Mouse (Mus musculus) monocyte, adult 2 months (primary cell): ENCODE data around the gene Actn4.
"Not testable (repeated sequence)": the region's sequence is repeated elsewhere in the genome, so short reads cannot be mapped to it uniquely, and the experiment has no call there.

Experiments used
- DNase-seq, 2 experiments: peaks; one replicate each; pipeline ENCODE4 v3.0.0; 2022; ENCODE audit warnings: low spot score in 2 of 2, low read depth in 1 of 2

The Actn4 gene

DNA sequence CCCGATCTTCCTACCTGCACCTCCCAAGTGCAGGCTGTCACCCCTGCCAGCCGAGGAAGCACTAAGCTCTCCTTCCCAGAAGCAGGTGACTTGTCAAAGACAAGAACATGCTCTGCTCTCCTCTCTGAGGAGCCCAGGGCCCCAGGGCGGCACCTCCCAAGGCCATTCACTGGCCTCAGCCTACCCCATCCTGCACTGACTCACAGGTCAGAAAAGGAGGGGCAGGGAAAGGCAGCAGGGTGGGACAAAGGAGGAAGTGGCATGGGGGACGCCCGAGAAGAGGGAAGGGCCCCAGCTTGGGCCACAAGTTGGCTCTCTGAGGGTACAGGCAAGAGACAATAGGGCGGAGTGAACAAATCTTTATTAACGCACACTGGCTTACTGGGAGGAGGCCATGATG is 8.9 kb upstream of the Actn4 start:
- DNase-seq: no peak

DNA sequence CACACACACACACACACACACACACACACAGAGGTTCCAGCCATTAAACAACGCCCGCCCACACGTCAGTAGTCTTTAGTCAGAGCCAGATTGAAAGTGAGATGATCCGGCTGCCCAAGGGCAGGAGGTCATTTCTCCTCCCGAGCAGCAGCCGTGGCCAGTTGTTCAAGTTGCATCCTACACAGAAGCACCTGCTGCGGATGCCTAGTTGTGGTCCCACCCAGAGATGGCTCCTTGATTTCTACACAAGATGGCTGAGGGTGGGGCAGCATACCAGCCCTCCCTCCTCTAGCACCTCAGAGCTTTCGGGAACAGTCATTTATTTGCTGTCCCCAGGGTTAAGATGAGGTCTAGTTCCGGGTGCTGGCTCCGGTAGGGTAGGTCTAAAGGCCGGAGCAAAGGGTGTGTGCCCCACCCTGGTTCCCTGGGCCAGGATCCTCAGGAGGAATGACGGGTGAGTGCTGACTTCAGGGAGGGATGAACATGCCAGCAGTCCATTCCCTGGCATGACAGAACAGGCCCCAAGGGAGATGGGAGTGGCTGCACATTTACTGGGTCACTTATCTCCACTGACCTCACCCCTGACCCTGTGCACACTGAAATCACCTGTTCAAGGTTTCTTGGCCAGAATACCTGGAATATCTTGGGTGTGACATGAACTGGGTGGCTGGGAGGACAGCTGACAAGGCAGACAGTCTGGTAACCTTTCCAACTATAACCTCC is 7.7 kb upstream of the Actn4 start:
- no peak for DNase-seq

DNA sequence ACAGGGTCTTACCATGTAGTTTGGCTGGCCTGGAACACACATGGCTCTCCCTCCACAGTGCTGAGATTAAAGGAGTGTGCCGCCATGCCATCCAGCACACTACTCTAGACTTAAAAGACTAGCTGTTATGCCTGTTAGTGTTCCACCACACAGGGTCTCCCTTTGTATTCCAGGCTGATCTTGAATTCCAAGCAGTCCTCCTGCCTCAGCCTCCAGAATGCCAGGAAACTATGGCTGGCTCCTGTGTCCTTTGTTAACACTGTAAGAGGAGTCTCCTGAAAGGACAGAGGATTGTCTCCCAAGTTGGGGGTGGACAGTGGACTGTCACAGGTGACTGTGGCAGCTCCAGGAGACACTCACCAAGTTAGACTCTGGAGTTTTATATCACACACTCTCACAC is 7.1 kb upstream of the Actn4 start:
- DNase-seq: no peak

DNA sequence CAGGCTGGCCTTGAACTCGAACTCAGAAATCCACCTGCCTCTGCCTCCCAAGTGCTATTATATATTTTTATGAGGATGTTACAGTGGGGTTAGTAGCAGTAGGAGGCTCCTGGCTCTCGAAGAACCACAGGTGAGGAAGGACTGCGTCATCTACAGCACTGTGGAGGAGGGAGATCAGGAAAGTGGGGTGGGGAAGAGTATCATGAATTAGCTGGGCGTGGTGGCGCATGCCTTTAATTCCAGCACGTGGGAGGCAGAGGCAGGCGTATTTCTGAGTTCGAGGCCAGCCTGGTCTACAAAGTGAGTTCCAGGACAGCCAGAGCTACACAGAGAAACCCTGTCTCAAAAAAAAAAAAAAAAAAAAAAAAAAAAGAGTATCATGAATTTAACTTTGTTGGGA is 6.0 kb upstream of the Actn4 start:
- DNase-seq: not testable (repeated sequence)

DNA sequence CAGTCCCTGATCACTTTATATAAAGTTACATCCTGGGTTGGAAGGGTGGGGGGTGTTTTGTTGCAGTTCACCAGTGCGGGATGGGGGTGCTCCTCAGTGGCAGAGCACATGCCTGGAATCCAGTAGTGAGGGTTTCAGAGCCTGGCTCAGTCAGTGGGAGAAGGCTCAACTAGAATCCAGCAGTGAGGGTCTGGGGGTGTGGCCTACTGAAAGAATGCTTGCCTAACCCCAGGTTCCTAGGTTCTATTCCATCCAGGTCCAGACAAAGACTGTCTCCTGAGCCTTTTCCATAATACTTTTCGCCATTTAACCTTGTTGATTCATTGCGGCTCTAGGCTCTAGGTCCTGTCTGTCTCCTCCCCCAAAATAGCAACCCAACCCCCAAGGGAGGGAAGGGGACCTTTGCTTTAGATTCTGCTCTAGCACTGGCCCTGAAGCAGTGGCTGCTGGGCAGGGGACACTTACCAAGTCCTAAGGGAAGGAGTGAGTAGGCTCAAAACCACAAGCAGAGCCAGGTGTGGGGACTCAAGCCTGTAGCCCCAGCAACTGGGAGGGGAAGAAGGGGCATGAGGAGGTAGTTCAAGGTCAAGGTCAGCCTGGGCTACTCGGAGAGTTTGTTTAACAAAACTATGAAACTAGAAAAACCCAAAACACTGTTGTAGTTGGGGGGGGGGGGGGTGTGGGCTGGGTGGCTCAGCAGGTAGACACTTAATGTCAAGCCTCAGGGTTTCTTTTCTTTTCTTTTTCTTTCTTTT is 4.8 kb upstream of the Actn4 start:
- DNase-seq: no peak

DNA sequence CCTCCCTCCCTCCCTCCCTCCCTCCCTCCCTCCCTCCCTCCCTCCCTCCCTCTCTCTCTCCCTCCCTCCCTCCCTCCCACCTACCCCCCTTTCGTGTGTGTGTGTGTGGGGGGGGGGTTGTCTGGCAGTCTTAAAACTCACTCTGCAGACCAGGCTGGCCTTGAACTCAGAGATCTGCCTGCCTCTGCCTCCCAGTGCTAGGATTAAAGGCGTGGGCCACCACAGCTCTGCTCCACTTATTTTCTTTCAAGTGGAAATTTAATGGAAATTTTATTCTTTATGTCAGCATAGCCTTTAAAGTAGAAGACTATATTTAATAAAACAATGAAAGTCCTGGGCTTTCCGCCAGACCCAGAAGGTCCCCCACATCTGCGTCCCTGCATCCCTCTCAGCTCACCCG is 4.0 kb upstream of the Actn4 start:
- no peak for DNase-seq

DNA sequence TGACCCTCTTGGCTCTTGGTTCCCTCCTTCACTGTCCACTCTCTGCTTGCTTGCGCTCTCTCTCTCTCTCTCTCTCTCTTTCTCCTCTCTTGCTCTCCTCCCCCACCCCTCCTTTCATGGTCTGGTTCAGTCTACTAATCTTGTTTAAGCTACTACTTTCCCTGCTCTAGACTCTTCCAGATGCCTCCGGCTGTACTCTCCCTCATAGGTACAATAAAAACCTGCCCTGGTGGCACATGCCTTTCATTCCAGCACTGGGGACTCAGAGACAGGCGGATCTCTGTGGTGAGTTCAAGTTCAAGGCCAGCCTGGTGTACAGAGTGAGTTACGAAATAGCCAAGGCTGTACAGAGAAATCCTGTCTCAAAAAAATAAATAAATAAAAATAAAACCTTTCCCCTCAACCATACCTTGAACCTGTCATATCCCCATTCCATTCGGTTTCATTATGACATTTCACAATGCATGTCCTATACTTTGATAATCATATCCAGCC is 3.3 kb upstream of the Actn4 start:
- no peak for DNase-seq

DNA sequence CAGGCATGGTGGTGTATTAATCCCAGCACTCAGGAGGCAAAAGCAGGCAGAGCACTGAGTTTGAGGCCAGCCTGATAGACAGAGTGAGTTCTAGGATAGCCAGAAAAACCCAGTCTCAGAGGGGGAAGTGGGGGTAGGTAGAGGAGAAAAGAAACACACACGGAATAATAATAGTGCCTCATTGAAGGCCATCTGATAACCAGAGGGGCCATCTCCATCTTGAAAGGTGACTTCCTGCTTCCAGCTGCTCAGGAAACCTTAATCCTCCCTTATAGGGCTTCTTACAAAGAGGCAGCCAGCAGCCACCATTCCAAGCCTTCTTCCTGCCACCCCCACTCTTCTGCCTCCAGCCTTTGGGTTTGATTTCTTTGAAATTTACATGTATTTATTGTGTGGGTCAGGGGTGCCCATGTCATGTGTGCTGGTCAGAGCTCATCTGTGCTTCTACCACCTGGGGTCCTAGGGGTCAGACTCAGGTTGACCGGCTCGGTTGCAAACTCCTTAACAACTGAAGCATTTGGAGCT is 1.3 kb upstream of the Actn4 start:
- no peak for DNase-seq

DNA sequence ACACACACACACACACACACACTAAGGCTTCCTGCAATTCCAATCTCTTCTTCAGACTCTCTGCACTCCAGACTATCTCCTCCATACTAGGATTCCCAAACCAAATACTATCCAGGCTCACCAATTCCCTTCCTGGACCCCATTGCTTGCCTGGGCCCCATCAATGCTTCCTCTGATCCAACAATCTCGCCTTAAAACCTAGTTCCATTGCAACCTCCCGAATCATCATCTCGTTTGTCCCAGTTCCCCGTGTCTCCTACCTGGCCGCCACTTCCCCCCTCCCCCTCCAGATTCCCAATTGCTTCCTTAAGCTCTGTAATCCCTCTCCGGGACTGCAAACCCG is 585 bp downstream of the Actn4 start:
- DNase-seq: no peak

DNA sequence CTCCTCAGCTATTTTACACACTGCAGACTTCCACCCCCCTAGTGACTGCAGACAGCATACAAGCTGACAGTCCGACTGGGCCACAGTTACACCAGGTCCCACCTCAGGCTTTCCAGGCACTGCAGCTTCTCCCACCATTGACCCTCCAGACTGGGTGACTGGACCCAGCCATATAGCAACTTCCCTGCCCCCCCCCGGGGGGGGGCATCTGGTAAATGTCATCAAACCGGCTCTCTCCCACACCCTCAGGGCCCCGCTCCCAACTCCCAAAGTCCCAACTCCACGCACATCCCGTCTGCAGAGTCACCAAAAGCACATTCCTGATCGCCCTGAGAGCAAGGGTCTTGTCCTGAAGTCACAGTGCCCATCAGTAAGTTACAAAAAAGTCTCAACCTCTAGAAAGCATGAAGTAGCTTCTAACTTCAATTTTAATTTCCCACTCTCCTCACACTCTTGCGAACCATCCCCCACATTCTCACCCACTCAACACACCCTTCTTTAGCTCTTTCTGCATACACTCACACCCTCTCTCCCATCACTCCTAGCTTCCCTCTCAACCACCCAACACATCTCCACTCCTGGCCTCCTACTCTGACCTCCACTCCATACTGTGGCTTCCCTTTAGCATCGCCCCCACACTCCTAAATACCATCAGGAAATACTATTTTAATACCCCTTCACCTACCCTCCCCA is 1.6 kb downstream of the Actn4 start:
- DNase-seq: no peak

DNA sequence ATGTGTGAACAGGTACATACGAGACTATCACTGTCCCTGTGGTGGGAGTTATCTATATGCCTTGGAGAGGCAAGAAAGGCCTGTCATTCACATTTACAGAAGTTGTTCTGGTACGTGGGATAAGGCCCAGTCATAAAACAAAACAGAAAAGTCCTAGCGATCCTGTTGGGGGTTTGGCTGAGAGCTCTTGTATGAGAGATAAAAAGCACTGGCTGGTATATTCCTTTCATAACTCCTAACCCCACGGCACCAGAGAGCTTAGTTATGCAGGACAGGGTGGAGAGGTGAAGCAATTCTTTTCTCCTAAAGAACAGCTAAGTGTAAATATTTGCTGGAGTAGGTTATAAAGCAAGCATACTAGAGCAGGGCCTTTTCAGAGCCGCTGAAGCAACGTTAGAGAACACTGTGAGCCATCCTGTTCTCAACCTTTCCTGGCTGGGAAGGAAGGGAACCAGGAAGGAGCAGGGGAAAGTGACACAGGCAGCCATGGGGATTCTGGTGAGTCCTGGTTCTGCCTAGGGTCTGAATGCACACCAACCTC is 2.6 kb downstream of the Actn4 start:
- no peak for DNase-seq

DNA sequence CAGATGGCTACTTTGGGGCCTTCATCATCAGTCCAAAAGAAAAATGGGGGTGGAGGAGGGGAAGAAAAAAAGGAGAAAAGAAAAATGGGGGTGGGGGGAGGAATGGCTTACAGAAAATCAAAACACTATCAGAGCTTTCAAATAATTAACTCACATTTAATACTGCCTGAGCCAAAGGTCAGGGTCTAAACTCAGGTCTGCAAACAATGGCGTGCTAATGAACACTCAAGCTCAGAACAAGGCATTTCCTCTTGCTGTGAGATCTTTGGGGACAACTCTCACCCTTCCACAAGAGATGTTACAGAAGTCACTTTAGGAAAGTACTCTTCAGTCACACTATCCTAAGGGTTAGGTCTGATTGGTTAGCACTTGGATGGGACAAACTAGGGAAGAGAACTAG is 3.4 kb downstream of the Actn4 start:
- no peak for DNase-seq

DNA sequence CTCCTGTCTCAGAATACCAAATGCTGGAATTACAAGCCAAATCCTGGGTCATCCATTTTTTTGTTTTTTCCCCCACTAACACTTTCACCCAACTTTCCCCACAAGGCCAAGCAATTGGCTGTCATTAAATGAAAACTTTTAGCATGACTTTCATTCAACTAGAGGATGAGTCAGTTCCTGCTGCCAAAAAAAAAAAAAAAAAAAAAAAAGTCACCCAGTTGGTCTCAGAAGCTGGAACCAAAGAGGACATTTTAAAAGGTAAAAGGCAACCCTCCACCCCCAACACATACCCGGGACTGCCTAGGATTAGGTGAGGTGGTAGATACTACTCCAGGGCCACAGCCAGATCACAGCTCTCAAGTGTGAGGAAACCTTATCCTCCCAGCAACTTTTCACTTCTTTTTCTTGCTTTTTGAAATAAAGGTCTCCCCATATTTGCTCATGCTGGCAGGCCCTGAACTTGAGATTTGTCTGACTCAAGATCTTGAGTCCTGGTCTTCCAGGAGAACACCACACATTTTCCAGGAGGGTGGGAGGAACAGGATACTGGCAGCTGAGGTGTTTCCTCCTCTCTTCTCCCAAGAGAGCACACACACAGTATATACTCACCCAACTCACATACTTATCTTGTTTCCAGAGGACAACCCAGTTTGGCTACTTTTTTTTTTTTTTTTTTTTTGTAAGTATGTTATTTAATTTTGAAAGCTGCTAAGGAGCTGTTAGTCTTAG is 4.0 kb downstream of the Actn4 start:
- DNase-seq: no peak

DNA sequence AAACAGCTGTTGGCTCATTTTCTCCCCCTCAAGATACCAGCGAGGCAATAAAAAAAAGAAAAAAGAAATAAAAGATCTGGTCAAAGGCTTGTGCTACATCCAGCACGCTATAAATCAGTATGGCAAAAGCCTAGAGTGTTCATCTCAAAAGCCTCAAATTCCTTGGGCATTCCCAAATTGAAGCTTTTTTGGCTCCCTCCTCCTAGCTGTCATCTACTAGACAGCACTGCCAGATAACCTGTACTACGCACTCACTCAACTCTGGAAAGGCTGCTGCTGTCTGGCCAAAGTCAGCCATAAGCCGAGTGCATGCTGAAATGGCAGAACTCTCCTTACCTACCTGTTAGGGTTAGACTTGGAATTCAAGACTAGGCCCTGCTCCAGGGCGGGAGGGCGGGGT is 4.9 kb downstream of the Actn4 start:
- DNase-seq: no peak

DNA sequence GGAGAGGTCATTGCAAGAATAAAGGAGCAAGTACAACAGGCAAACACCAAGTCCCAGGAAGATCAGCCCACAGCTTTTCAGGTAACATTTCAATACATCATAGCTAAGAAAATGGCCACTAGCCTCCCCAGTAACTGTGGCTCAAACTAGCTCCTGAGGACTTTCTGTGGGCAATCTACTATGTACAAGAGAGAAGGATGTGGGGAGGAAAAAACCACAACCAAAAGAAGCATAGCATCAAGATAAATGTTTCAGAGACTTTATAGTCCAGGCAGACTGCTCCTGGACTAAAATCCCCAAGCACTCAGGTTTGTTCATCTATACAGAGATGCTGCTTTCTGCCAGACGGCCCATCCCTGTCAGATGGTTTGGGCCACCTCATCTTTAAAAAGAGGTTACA is 5.9 kb downstream of the Actn4 start:
- no peak for DNase-seq

DNA sequence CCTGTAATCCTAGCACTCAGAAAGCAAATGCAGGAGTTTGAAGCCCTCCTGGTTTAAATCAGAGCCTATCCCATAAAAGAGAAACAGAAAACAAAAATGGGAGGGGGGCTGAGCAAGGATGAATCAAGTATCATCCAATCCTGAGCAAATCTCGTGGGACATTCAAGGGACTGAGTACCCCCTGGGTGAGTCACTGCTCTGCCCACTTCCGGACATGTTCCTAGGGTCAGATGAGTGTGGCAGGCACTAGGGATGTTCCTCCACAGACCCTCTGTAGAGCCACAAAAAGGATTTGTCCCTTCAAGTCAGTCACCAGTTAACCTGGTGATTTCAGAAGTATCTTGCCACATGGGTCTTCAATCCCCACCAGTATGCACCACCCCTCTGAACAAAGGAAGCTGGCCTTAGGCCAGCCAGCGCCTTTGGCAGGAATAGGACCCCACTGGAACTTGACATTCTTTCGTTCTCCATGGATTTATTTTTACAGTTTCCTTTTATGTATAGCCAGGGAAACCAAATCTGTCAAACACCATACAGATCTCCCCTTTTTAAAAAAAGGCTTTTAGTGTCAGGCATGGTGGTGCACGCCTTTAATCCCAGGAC is 6.7 kb downstream of the Actn4 start:
- no peak for DNase-seq

DNA sequence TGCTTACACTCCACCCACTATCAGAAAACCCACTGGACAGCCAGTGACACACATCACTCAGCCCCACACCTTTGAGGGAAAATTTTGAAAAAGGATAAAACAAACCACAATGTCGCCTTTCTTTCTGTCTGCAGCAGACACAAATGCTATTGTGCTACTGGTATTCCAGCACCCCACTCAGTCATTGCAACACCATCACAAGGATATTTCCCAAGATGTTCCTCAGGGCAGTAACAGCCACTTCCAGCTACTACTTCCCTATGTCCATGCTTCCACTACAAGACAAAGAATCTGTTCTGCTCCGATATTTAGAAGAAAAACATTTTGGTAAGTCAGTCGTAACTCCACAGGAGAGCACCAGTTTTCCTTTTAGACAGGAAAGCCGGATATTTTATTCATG is 7.4 kb downstream of the Actn4 start:
- DNase-seq: no peak

DNA sequence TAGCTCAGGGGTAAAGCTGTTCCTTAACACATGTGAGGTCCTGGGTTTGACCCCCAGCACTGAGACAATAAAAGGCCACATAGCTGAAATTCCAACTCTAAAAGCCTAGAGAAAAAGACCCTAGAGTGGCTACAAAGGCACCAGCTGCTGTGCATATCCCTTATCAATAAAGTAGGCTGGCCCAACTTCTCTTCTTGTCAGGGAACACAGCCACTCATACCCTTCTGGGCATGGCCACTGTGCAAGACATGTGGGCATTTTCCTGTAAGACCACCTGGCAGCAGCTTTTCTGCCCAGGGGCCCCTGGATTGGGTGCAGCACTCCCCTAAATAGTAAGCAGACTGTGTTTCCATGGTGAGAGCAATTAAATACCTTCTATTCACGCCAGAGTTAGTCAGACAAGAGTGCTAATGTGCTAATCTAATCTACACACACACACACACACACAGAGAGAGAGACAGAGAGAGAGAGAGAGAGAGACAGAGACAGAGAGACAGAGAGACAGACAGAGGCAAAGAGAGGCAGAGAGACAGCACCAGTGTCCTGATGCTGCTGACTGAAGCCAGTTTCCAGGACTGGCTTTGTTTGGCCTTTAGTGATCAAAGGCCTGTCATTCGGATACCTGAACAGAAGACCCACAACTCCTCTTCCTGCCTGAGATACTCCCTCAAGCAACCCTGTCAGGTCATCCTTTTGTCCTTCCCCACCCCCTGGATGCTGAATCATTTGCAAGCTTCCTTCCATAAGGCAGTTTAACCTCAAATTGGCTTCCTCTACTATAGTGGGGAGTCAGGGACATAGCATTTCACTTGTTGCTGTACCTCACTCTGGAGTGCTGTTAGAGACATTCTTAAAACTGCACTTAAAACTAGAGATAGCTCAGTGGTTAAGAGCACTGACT is 8.4 kb downstream of the Actn4 start:
- DNase-seq: no peak

DNA sequence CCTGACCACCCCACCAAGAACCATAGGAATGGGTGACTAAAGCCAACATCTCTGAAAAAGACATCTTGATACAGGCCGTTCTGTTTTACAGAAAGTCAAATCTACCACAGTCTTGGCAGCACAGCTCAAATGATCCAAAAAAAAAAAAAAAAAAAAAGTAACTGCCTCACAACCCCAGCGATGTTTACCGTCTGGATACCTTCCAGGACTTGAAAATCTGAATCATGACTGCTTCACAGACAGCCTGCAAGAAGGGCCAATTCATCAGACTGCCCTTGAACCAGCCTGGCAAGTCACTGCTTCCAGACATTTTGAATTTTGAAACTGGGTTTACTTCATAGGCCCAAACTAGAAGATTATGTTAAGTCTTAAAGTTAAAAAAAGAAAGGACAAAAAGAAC is 9.4 kb downstream of the Actn4 start:
- DNase-seq: no peak

DNA sequence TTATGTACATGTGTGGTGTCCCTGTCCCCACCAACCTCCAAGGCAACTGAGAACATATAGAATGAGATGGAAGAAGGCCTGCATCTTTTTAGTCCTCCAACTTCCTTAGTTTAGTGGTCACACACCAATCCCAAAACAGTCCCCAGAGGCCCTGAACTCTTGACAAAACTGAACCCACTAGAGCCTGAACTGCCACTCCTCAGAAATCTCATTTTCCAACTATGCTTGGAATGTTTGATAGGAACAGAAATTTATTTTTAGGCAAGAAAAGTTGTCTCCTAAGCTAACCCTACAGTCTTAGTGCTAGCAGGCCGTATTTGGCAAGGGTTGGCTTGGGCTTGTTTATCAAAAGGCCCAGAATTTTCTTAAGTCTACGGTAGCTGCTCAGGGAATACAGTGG is 10.4 kb downstream of the Actn4 start:
- no peak for DNase-seq
